In the genomic region with DNA sequence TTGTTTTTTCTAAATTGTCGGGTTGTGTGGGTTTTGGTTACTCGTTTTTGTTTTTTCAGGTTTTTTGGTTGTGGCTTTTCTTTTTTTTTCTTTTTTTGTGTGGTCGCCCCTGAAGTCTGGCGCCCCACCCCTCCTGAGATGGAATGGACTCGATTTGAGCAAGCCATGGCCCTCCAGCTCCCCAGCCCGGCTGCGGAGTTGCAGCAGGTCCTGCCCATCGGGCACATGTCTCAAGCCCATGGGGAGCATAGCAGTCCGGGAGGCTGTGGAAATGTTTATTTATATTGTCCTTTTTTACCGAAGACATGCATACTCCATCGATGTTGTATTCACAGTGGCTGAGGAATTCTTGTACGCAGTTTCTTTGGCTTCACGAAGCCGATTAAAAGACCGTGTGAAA, we compare ENCODE assay signal across 10 mouse cellular contexts. TPM values are rescaled to one million over a fixed set of nuclear protein-coding genes. Genes with fewer than 3 reads are reported as not detected.
DNase-seq lines count a peak whose midpoint lies in the region; ATAC-seq lines count a peak whose summit lies in the region.
"Had no signal": no experiment of that assay in that cellular context is flagged by ENCODE, and none has a peak within 500 bp of the region (broad histone marks: within the 10 kb centered on the region; RNA-seq: fewer than 3 reads in every experiment).

No protein-coding gene starts in this region.

- peak overlapping the region; percentile 85 for H3K27ac ChIP-seq in midbrain, embryonic 12.5 days (replicated peaks)
- no peak overlapping the region for H3K27ac ChIP-seq in midbrain, embryonic 11.5 days (ENCODE audit: low read depth, low read length)
- H3K27ac ChIP-seq in intestine, embryonic 16.5 days (ENCODE audit: low read length), result no peak overlapping the region

- H3K4me2 ChIP-seq in midbrain, embryonic 12.5 days (replicated peaks), result 0 out of 2 replicates have a peak overlapping the region, but pooled peaks have one; percentile 65
- H3K4me2 ChIP-seq in midbrain, embryonic 11.5 days, result no peak overlapping the region
- no peak overlapping the region for H3K4me2 ChIP-seq in intestine, embryonic 16.5 days (ENCODE audit: low read depth, low read length)

- H3K36me3 ChIP-seq in midbrain, embryonic 12.5 days, result peaks cover 36% of the 10 kb centered on the region
- peaks cover 22% of the 10 kb centered on the region for H3K36me3 ChIP-seq in midbrain, embryonic 11.5 days (ENCODE audit: control insufficient read depth, insufficient read depth, low read length)
- H3K36me3 ChIP-seq in intestine, embryonic 16.5 days (ENCODE audit: control insufficient read depth, insufficient read depth, low read length), result peaks cover 20% of the 10 kb centered on the region

- 0 out of 2 replicates have a peak overlapping the region, but pooled peaks have one; percentile 52 for H3K4me3 ChIP-seq in midbrain, embryonic 12.5 days
- no peak overlapping the region for H3K4me3 ChIP-seq in midbrain, embryonic 11.5 days (ENCODE audit: low read depth, low read length)
- no peak overlapping the region for H3K4me3 ChIP-seq in intestine, embryonic 16.5 days (ENCODE audit: low read length)

- H3K9me3 ChIP-seq in midbrain, embryonic 12.5 days, result no peaks in the 10 kb centered on the region
- H3K9me3 ChIP-seq in midbrain, embryonic 11.5 days (ENCODE audit: control insufficient read depth, low read length), result no peaks in the 10 kb centered on the region
- H3K9me3 ChIP-seq in intestine, embryonic 16.5 days (ENCODE audit: control insufficient read depth, low read length), result no peaks in the 10 kb centered on the region

- peaks cover 63% of the 10 kb centered on the region for H3K4me1 ChIP-seq in midbrain, embryonic 12.5 days
- H3K4me1 ChIP-seq in midbrain, embryonic 11.5 days (ENCODE audit: control insufficient read depth, insufficient read depth, low read length), result peaks cover 40% of the 10 kb centered on the region
- H3K4me1 ChIP-seq in intestine, embryonic 16.5 days (ENCODE audit: control insufficient read depth, insufficient read depth, low read length), result peaks cover 30% of the 10 kb centered on the region

- intact Hi-C loops in heart, postnatal 10 days (cut with DNase I), result loop anchor here (10.0 kb wide), 1 partner anchor 174 kb away; a partner anchor contains a TSS

- peak; percentile 90 for DNase-seq in heart, adult 11 months
- DNase-seq in heart, postnatal 10 days, result no peak
- no peak for DNase-seq in midbrain, embryonic 11.5 days (ENCODE audit: low spot score, missing footprints)
- no peak for DNase-seq in gastrocnemius, postnatal 10 days
- DNase-seq in spleen, adult 18-20 months, result no peak
- DNase-seq: heart, adult 18-20 months; left cerebral cortex, postnatal 4 days; lung, postnatal 10 days had no signal

- no peak for ATAC-seq in midbrain, embryonic 12.5 days (ENCODE audit: low FRiP score, low read depth)
- ATAC-seq in midbrain, embryonic 11.5 days (ENCODE audit: low FRiP score), result no peak
- ATAC-seq in intestine, embryonic 16.5 days, result no peak

- 91% methylated on average over 15 of the region's 15 CpGs for WGBS in midbrain, embryonic 12.5 days
- 88% methylated on average over 15 of the region's 15 CpGs for WGBS in midbrain, embryonic 11.5 days
- 82% methylated on average over 15 of the region's 15 CpGs for WGBS in intestine, embryonic 16.5 days

- no peaks in the 10 kb centered on the region for H3K27me3 ChIP-seq in midbrain, embryonic 12.5 days
- H3K27me3 ChIP-seq in midbrain, embryonic 11.5 days (ENCODE audit: control insufficient read depth, insufficient read depth, low read length), result no peaks in the 10 kb centered on the region
- H3K27me3 ChIP-seq in intestine, embryonic 16.5 days (replicated peaks; ENCODE audit: control insufficient read depth, insufficient read depth, low read length), result no peaks in the 10 kb centered on the region

- H3K9ac ChIP-seq in midbrain, embryonic 12.5 days (replicated peaks), result no peak overlapping the region
- no peak overlapping the region for H3K9ac ChIP-seq in midbrain, embryonic 11.5 days (ENCODE audit: low read length)
- peak overlapping the region; percentile 21; the same call in 1 of the 2 replicates for H3K9ac ChIP-seq in intestine, embryonic 16.5 days (ENCODE audit: low read depth, low read length)

RNA-seq across cellular contexts. Expression of a gene that starts 1.5 kb away (rescaled TPM):
- 1 to 10 TPM; 3.1 to 3.4 TPM for total RNA-seq in heart, postnatal 10 days (2021)
- 12.9 and 13.6 TPM in 2 replicates for polyA plus RNA-seq in midbrain, embryonic 12.5 days (2016; fragmentation: Nextera tagmentation; extraction: Ambion mirVana)
- 8.0 and 8.7 TPM in 2 replicates for polyA plus RNA-seq in midbrain, embryonic 11.5 days (2014; fragmentation: Nextera tagmentation; extraction: Ambion mirVana)
- 23.6 TPM in 2 replicates for polyA plus RNA-seq in intestine, embryonic 16.5 days (2015; fragmentation: Nextera tagmentation; extraction: Ambion mirVana)
- 1 to 10 TPM; 3.9 to 5.5 TPM for total RNA-seq in gastrocnemius, postnatal 10 days (2021)

RNA-seq across cellular contexts. Expression of a gene that starts 5.5 kb away (rescaled TPM):
- total RNA-seq in heart, postnatal 10 days (2021), result 100 to 1,000 TPM; 113 to 134 TPM
- polyA plus RNA-seq in midbrain, embryonic 12.5 days (2016; fragmentation: Nextera tagmentation; extraction: Ambion mirVana), result 227 and 233 TPM in 2 replicates
- 81.5 and 87.1 TPM in 2 replicates for polyA plus RNA-seq in midbrain, embryonic 11.5 days (2014; fragmentation: Nextera tagmentation; extraction: Ambion mirVana)
- polyA plus RNA-seq in intestine, embryonic 16.5 days (2015; fragmentation: Nextera tagmentation; extraction: Ambion mirVana), result 53.2 and 62.6 TPM in 2 replicates
- 10 to 100 TPM; 84.3 to 88.4 TPM for total RNA-seq in gastrocnemius, postnatal 10 days (2021)

RNA-seq across cellular contexts. Expression of a gene that starts 8.0 kb away (rescaled TPM):
- total RNA-seq in heart, postnatal 10 days (2021), result 1 to 10 TPM; 1.4 to 1.7 TPM
- polyA plus RNA-seq in midbrain, embryonic 12.5 days (2016; fragmentation: Nextera tagmentation; extraction: Ambion mirVana), result 114 and 127 TPM in 2 replicates
- 78.1 and 91.7 TPM in 2 replicates for polyA plus RNA-seq in midbrain, embryonic 11.5 days (2014; fragmentation: Nextera tagmentation; extraction: Ambion mirVana)
- 7.4 and 8.1 TPM in 2 replicates for polyA plus RNA-seq in intestine, embryonic 16.5 days (2015; fragmentation: Nextera tagmentation; extraction: Ambion mirVana)
- total RNA-seq in gastrocnemius, postnatal 10 days (2021), result 1 to 10 TPM; 1.1 to 1.9 TPM

RNA-seq across cellular contexts. Expression of a gene that starts 23.2 kb away (rescaled TPM):
- total RNA-seq in heart, postnatal 10 days (2021), result 100 to 1,000 TPM; 132 to 190 TPM
- 41.7 and 46.4 TPM in 2 replicates for polyA plus RNA-seq in midbrain, embryonic 12.5 days (2016; fragmentation: Nextera tagmentation; extraction: Ambion mirVana)
- 66.0 and 71.3 TPM in 2 replicates for polyA plus RNA-seq in midbrain, embryonic 11.5 days (2014; fragmentation: Nextera tagmentation; extraction: Ambion mirVana)
- 8.8 and 10.3 TPM in 2 replicates for polyA plus RNA-seq in intestine, embryonic 16.5 days (2015; fragmentation: Nextera tagmentation; extraction: Ambion mirVana)
- total RNA-seq in gastrocnemius, postnatal 10 days (2021), result 10 to 100 TPM; 34.3 to 62.7 TPM

RNA-seq across cellular contexts. Expression of a gene that starts 30.6 kb away (rescaled TPM):
- 1 to 10 TPM; 3.2 to 4.1 TPM for total RNA-seq in heart, postnatal 10 days (2021)
- polyA plus RNA-seq in midbrain, embryonic 12.5 days (2016; fragmentation: Nextera tagmentation; extraction: Ambion mirVana), result 19.3 and 20.0 TPM in 2 replicates
- polyA plus RNA-seq in midbrain, embryonic 11.5 days (2014; fragmentation: Nextera tagmentation; extraction: Ambion mirVana), result 11.1 and 11.8 TPM in 2 replicates
- 5.1 TPM in 2 replicates for polyA plus RNA-seq in intestine, embryonic 16.5 days (2015; fragmentation: Nextera tagmentation; extraction: Ambion mirVana)
- 1 to 10 TPM; 2.3 to 3.2 TPM for total RNA-seq in gastrocnemius, postnatal 10 days (2021)
